Mouse (Mus musculus) G1E (cell line): ENCODE measurements at regions not wholly inside any gene's neighbourhood (a gene's known extent, or its start where the extent isn't known, plus 50 kb on each side); places are given as distances from the start of the nearest gene placed in this dataset.

Experiments used
- ATAC-seq: 2 replicates; pipeline ENCODE4 v1.8.0; 2016; ENCODE audit warnings: mild to moderate bottlenecking; ENCODE audit not compliant: insufficient number of reproducible peaks, poor library complexity, low FRiP score, severe bottlenecking; ENCODE audit errors: extremely low read depth
- DNase-seq: peaks from one replicate; pipeline ENCODE4 v3.0.0; 2012; ENCODE audit warnings: low spot score
- H3K27me3 ChIP-seq: 2 replicates; pipeline ENCODE4 v1.6.1; 2012; ENCODE audit warnings: mild to moderate bottlenecking, low read length, inconsistent platforms; ENCODE audit not compliant: insufficient read depth
- H3K36me3 ChIP-seq: replicated peaks from 2 replicates; pipeline ENCODE3; 2012; ENCODE audit warnings: mild to moderate bottlenecking, inconsistent platforms
- H3K4me1 ChIP-seq: 2 replicates; pipeline ENCODE4 v1.6.1; 2012; ENCODE audit warnings: low read depth, low read length, inconsistent platforms, mixed read lengths; ENCODE audit not compliant: insufficient read depth
- H3K4me3 ChIP-seq: 2 replicates; pipeline ENCODE4 v1.5.1; 2012; ENCODE audit warnings: low read depth, mild to moderate bottlenecking, inconsistent platforms, low read length, moderate library complexity, mixed read lengths
- H3K9me3 ChIP-seq: replicated peaks from 2 replicates; pipeline ENCODE4 v1.6.1; 2012; ENCODE audit warnings: inconsistent platforms
- CTCF ChIP-seq: IDR thresholded peaks from 2 replicates; pipeline ENCODE4 v1.5.1; 2012; ENCODE audit warnings: low read depth, low read length, inconsistent platforms, mixed read lengths
- GATA1 ChIP-seq: IDR thresholded peaks from 2 replicates; pipeline ENCODE4 v1.6.1; 2012; ENCODE audit warnings: borderline replicate concordance, low read length, inconsistent platforms, mixed read lengths
- GATA2 ChIP-seq: IDR thresholded peaks from 2 replicates; pipeline ENCODE4 v1.6.1; 2012; ENCODE audit warnings: low read depth, low read length, inconsistent platforms, borderline replicate concordance
- POLR2AphosphoS5 ChIP-seq: IDR thresholded peaks from 2 replicates; pipeline ENCODE4 v1.6.1; 2012; ENCODE audit warnings: low read depth, low read length, inconsistent platforms; ENCODE audit not compliant: insufficient replicate concordance
- TAL1 ChIP-seq: conservative IDR thresholded peaks from 2 replicates; pipeline ENCODE4 v1.6.1; 2012; ENCODE audit warnings: low read depth, low read length, inconsistent platforms, mixed read lengths

- Histone ChIP-seq H3K4me3 (no peak overlapping the region), H3K27me3 (peaks cover 18% of the 10 kb centered on the region), H3K4me1 (peaks cover 23% of the 10 kb centered on the region), H3K9me3 (no peaks in the 10 kb centered on the region), H3K36me3 (no peaks in the 10 kb centered on the region)
- TF ChIP-seq GATA1 (no peak), TAL1 (no peak), GATA2 (no peak), CTCF (no peak), POLR2AphosphoS5 (no peak)
- no peak for ATAC-seq
- DNase-seq = no peak
Observed at GRCm38 (mm10) chr13:37512781-37513180, 167.8 kb downstream of the Ly86 start.

GRCm38 (mm10) chr13:37513206-37513904 is 168.3 kb downstream of the Ly86 start:
- peaks cover 21% of the 10 kb centered on the region for H3K27me3 ChIP-seq
- no peak overlapping the region for H3K4me3 ChIP-seq
- H3K4me1 ChIP-seq = peaks cover 23% of the 10 kb centered on the region
- no peaks in the 10 kb centered on the region for H3K9me3 ChIP-seq
- DNase-seq (no peak), ATAC-seq (no peak)
- H3K36me3 ChIP-seq = no peaks in the 10 kb centered on the region
- TF ChIP-seq TAL1 = no peak
- no peak for TF ChIP-seq CTCF

- Histone ChIP-seq H3K27me3 (peaks cover 21% of the 10 kb centered on the region), H3K4me3 (no peak overlapping the region), H3K36me3 (no peaks in the 10 kb centered on the region), H3K9me3 (no peaks in the 10 kb centered on the region), H3K4me1 (peaks cover 17% of the 10 kb centered on the region)
- no peak for DNase-seq
- no peak for TF ChIP-seq GATA1
- TF ChIP-seq GATA2 = no peak
- no peak for TF ChIP-seq TAL1
- no peak for TF ChIP-seq POLR2AphosphoS5
- no peak for TF ChIP-seq CTCF
- ATAC-seq = no peak
Observed at GRCm38 (mm10) chr13:37513905-37514607, 169.0 kb downstream of the Ly86 start.

- H3K36me3 ChIP-seq = no peaks in the 10 kb centered on the region
- ATAC-seq (no peak), DNase-seq (no peak)
- no peaks in the 10 kb centered on the region for H3K9me3 ChIP-seq
- peaks cover 11% of the 10 kb centered on the region for H3K4me1 ChIP-seq
- H3K27me3 ChIP-seq = peaks cover 21% of the 10 kb centered on the region
- no peak for TF ChIP-seq TAL1
- no peak for TF ChIP-seq GATA2
- no peak for TF ChIP-seq POLR2AphosphoS5
- TF ChIP-seq CTCF = no peak
- no peak for TF ChIP-seq GATA1
- no peak overlapping the region for H3K4me3 ChIP-seq
Observed at GRCm38 (mm10) chr13:37514641-37515305, 169.8 kb downstream of the Ly86 start.

- H3K4me1 ChIP-seq = no peaks in the 10 kb centered on the region; the same call in 1 of the 2 replicates
- ATAC-seq = no peak
- H3K9me3 ChIP-seq = no peaks in the 10 kb centered on the region
- H3K27me3 ChIP-seq = peaks cover 21% of the 10 kb centered on the region
- H3K36me3 ChIP-seq = no peaks in the 10 kb centered on the region
- no peak overlapping the region for H3K4me3 ChIP-seq
- no peak for DNase-seq
- TF ChIP-seq TAL1 (no peak), GATA1 (no peak), GATA2 (no peak), CTCF (no peak), POLR2AphosphoS5 (no peak)
Observed at GRCm38 (mm10) chr13:37517055-37517807, 172.2 kb downstream of the Ly86 start.
